In the genomic region with DNA sequence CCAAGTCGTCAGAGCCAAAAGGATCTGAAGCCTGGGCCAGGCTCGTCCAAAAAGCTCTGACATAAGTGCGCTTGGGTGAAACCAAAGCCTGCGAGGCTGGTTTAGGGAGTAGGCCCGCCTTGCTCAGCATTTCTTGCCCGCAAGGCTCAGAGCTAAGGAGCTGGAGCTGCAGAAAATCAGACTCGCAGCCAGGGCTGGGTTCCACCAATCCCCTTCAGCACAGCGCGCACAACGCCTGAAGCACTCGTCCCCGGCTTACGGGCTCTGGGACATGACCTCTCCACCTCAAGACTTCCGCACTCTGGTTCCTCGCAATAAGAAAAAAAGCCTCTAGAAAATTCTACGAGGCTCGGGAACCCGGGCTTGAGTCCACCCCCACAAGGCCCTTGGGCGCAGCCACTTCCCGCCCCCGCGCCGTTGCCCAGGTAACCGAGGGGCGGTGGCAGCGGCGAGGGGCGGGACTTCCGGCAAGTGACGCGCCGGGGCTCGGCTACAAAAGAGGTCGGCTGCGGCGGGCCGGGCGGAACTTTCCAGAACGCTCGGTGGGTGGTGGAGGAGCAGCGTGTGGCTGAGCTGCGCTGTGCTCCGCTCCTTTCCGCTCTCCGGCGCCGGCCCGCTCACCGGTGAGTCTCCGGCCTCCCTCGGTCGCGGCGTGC, we compare ENCODE assay signal across 8 mouse cellular contexts. TPM values are rescaled to one million over a fixed set of nuclear protein-coding genes. Genes with fewer than 3 reads are reported as not detected.
DNase-seq lines count a peak whose midpoint lies in the region; ATAC-seq lines count a peak whose summit lies in the region.

Gene Dnaja1, plus strand, starts transcription at position 140 of the 656 bp plus-strand sequence.

- peak; percentile 97 for DNase-seq in T-cell, adult 2 months (ENCODE audit: low spot score)
- peak; percentile 97 to 98 for DNase-seq in cerebellum, postnatal 36 days
- DNase-seq in frontal cortex, postnatal 36 days (ENCODE audit: low spot score in 2 of 2): peak; percentile 96 to 97
- DNase-seq in left cerebral cortex, adult 11 months (ENCODE audit: low spot score): peak; percentile 93
- DNase-seq in lung, postnatal 4 days: peak; percentile 98 to 99
- peak; percentile 92 for DNase-seq in retina, postnatal 7 days (ENCODE audit: low read depth, low spot score)
- peak; percentile 100 for DNase-seq in urinary bladder, adult 2 months (ENCODE audit: low spot score)

- H3K27ac ChIP-seq in hindbrain, embryonic 15.5 days (replicated peaks): peak within 1 kb of the TSS; percentile 100

- peaks cover 48% of the 10 kb centered on the region for H3K4me1 ChIP-seq in hindbrain, embryonic 15.5 days (replicated peaks)

- peak within 1 kb of the TSS; percentile 84 for H3K4me2 ChIP-seq in hindbrain, embryonic 15.5 days

- ATAC-seq in hindbrain, embryonic 15.5 days (ENCODE audit: low FRiP score, low read depth): peak; percentile 94

- WGBS in hindbrain, embryonic 15.5 days: under 1% methylated on average over 54 of the region's 54 CpGs

- H3K9me3 ChIP-seq in hindbrain, embryonic 15.5 days: no peaks in the 10 kb centered on the region

- H3K9ac ChIP-seq in hindbrain, embryonic 15.5 days: peak within 1 kb of the TSS; percentile 96

- H3K36me3 ChIP-seq in hindbrain, embryonic 15.5 days: peaks cover 12% of the 10 kb centered on the region

- peak within 1 kb of the TSS; percentile 69 for H3K4me3 ChIP-seq in hindbrain, embryonic 15.5 days

- no peaks in the 10 kb centered on the region for H3K27me3 ChIP-seq in hindbrain, embryonic 15.5 days

RNA-seq across cellular contexts. Expression of gene Dnaja1, which starts in this region (rescaled TPM):
- 639 and 670 TPM in 2 replicates for polyA plus RNA-seq in hindbrain, embryonic 15.5 days (2015; fragmentation: Nextera tagmentation; extraction: Ambion mirVana)
- polyA plus RNA-seq in urinary bladder, adult 2 months (2012; rRNA removed): 47.7 and 61.5 TPM in 2 replicates

Comparison
In these comparisons a context has a peak if more than half of its experiments do, and no peak if none do; other contexts are left out.
1. Peak in every context shown above with its lines: DNase-seq, ATAC-seq, H3K4me3 ChIP-seq and H3K27ac ChIP-seq.
2. RNA of gene Dnaja1 (polyA plus RNA-seq): 639 to 670 TPM in hindbrain, embryonic 15.5 days; 47.7 to 61.5 TPM in urinary bladder, adult 2 months; every median in the first group is over 10 times any median in the second.